Mouse (Mus musculus) kidney, adult 8-10 months (tissue): ENCODE data around the gene Fbxw15.
"Not testable (repeated sequence)": the region's sequence is repeated elsewhere in the genome, so short reads cannot be mapped to it uniquely, and the experiment has no call there.

Experiments
- DNase-seq, 2 experiments: peaks; one replicate each; pipeline ENCODE4 v3.0.0; 2022

Gene Fbxw15

GRCm38 (mm10) chr9:109568162-109568561 lies at the start of gene Fbxw15:
TSS of gene Fbxw15 (minus strand) at chr9:109568262.
- DNase-seq: not testable (repeated sequence)

GRCm38 (mm10) chr9:109606837-109607236 lies 38.8 kb upstream of the Fbxw15 start:
- peak; percentile 12 to 60 for DNase-seq

- DNase-seq: not testable (repeated sequence)
Measured at GRCm38 (mm10) chr9:109602128-109602527, 34.1 kb upstream of the Fbxw15 start.

GRCm38 (mm10) chr9:109597226-109597625 lies 29.2 kb upstream of the Fbxw15 start:
- no peak for DNase-seq

GRCm38 (mm10) chr9:109594866-109595265 lies 26.8 kb upstream of the Fbxw15 start:
- no peak for DNase-seq

GRCm38 (mm10) chr9:109565546-109565945 lies 2.5 kb downstream of the Fbxw15 start:
- DNase-seq: peak; percentile 30 to 70

GRCm38 (mm10) chr9:109562106-109562505 lies 6.0 kb downstream of the Fbxw15 start:
- DNase-seq: not testable (repeated sequence)

- no peak for DNase-seq
Measured at GRCm38 (mm10) chr9:109552483-109552882, 15.6 kb downstream of the Fbxw15 start.

GRCm38 (mm10) chr9:109549666-109550065 lies 18.4 kb downstream of the Fbxw15 start:
- DNase-seq: not testable (repeated sequence)

GRCm38 (mm10) chr9:109523385-109524064 lies 44.5 kb downstream of the Fbxw15 start:
- DNase-seq: peak; percentile 38 to 70
